Mouse (Mus musculus) yolk sac, embryonic 10.5 days (tissue): ENCODE results near the gene Faap24.

ENCODE experiments used
- DNase-seq: peaks from one replicate; pipeline ENCODE4 v3.0.0-alpha.2; 2017; ENCODE audit warnings: low spot score

The Faap24 gene

GRCm38 (mm10) chr7:35396542-35397168, at the start of gene Faap24, which contains the start of gene Cep89:
Gene Faap24, minus strand, starts transcription at chr7:35396836.
Gene Cep89, plus strand, starts transcription at chr7:35397035.
- DNase-seq = peak; percentile 98

GRCm38 (mm10) chr7:35435266-35435665, 38.6 kb upstream of the Faap24 start:
- DNase-seq = no peak

- no peak for DNase-seq
Measured at GRCm38 (mm10) chr7:35428146-35428545, 31.5 kb upstream of the Faap24 start.

GRCm38 (mm10) chr7:35423071-35423470, 26.4 kb upstream of the Faap24 start:
- no peak for DNase-seq

GRCm38 (mm10) chr7:35416654-35416948, 20.0 kb upstream of the Faap24 start:
- DNase-seq = peak; percentile 24

- peak; percentile 73 for DNase-seq
Measured at GRCm38 (mm10) chr7:35415801-35416653, 19.4 kb upstream of the Faap24 start.

GRCm38 (mm10) chr7:35415226-35415625, 18.6 kb upstream of the Faap24 start:
- DNase-seq = peak; percentile 25

GRCm38 (mm10) chr7:35401169-35401568, 4.5 kb upstream of the Faap24 start:
- DNase-seq = no peak

- peak; percentile 30 for DNase-seq
Measured at GRCm38 (mm10) chr7:35395734-35396456, 741 bp downstream of the Faap24 start.

- DNase-seq = peak; percentile 37
Measured at GRCm38 (mm10) chr7:35392935-35393334, 3.7 kb downstream of the Faap24 start.

GRCm38 (mm10) chr7:35388694-35389093, 7.9 kb downstream of the Faap24 start:
- no peak for DNase-seq

- no peak for DNase-seq
Measured at GRCm38 (mm10) chr7:35386525-35386952, 10.1 kb downstream of the Faap24 start.

- no peak for DNase-seq
Measured at GRCm38 (mm10) chr7:35382706-35383353, 13.8 kb downstream of the Faap24 start.

GRCm38 (mm10) chr7:35381861-35382260, 14.8 kb downstream of the Faap24 start:
- DNase-seq = no peak

GRCm38 (mm10) chr7:35380351-35380750, 16.3 kb downstream of the Faap24 start:
- no peak for DNase-seq

- no peak for DNase-seq
Measured at GRCm38 (mm10) chr7:35379492-35380119, 17.0 kb downstream of the Faap24 start.

- no peak for DNase-seq
Measured at GRCm38 (mm10) chr7:35376623-35377022, 20.0 kb downstream of the Faap24 start.

GRCm38 (mm10) chr7:35374265-35374664, 22.4 kb downstream of the Faap24 start:
- DNase-seq = no peak

- peak; percentile 48 for DNase-seq
Measured at GRCm38 (mm10) chr7:35373146-35373989, 23.3 kb downstream of the Faap24 start.

- DNase-seq = peak; percentile 58
Measured at GRCm38 (mm10) chr7:35372483-35373017, 24.1 kb downstream of the Faap24 start.
